Mouse (Mus musculus): ENCODE results near the gene Pecam1. TPM values are rescaled to one million over a fixed set of nuclear protein-coding genes. Genes with fewer than 3 reads are reported as not detected.

The Pecam1 gene
- total RNA-seq, 2 experiments from 2014 or later = 37.1 to 43.8 TPM

- DNase-seq = no peak
- H3K27ac ChIP-seq = no peak overlapping the region
- TF ChIP-seq CTCF (IDR thresholded peaks at IDR 0.05) = no peak
- no peak overlapping the region for H3K4me3 ChIP-seq
- intact Hi-C loops (cut with DNase I) = loop anchor here (5.0 kb wide), 1 partner anchor 41 kb away; no protein-coding TSS in a partner anchor
Measured at GRCm38 (mm10) chr11:106695917-106696316, 54.5 kb downstream of the Pecam1 start.

GRCm38 (mm10) chr11:106692890-106693289 lies 57.5 kb downstream of the Pecam1 start:
- intact Hi-C loops (cut with DNase I) = no loop called here
- no peak for DNase-seq
- H3K4me3 ChIP-seq = no peak overlapping the region
- no peak overlapping the region for H3K27ac ChIP-seq
- no peak for TF ChIP-seq CTCF (IDR thresholded peaks at IDR 0.05)

GRCm38 (mm10) chr11:106688375-106688774 lies 62.1 kb downstream of the Pecam1 start:
- intact Hi-C loops (cut with DNase I) = no loop called here
- no peak for TF ChIP-seq CTCF (IDR thresholded peaks at IDR 0.05)

GRCm38 (mm10) chr11:106687293-106687692 lies 63.1 kb downstream of the Pecam1 start:
- DNase-seq = no peak
- Histone ChIP-seq H3K4me3 (no peak overlapping the region), H3K27ac (no peak overlapping the region)
- no peak for TF ChIP-seq CTCF (IDR thresholded peaks at IDR 0.05)
- intact Hi-C loops (cut with DNase I) = no loop called here

More at GRCm38 (mm10) chr11:106688375-106688774, 62.1 kb downstream of the Pecam1 start:
- Histone ChIP-seq H3K27ac (no peak overlapping the region), H3K4me3 (no peak overlapping the region)
- DNase-seq = no peak

GRCm38 (mm10) chr11:106684027-106684426 lies 66.4 kb downstream of the Pecam1 start:
- intact Hi-C loops (cut with DNase I) = no loop called here
- Histone ChIP-seq H3K4me3 (no peak overlapping the region), H3K27ac (0 out of 2 replicates have a peak overlapping the region, but pooled peaks have one; percentile 40)
- DNase-seq = no peak
- TF ChIP-seq CTCF (IDR thresholded peaks at IDR 0.05) = no peak

- Histone ChIP-seq H3K4me3 (no peak overlapping the region), H3K27ac (peak overlapping the region; percentile 40; the same call in 1 of the 2 replicates)
- no peak for DNase-seq
- TF ChIP-seq CTCF (IDR thresholded peaks at IDR 0.05) = no peak
- intact Hi-C loops (cut with DNase I) = no loop called here
Measured at GRCm38 (mm10) chr11:106683345-106683744, 67.1 kb downstream of the Pecam1 start.

- intact Hi-C loops (cut with DNase I) = loop anchor here (2.0 kb wide), 1 partner anchor 62 kb away; no protein-coding TSS in a partner anchor
- H3K27ac ChIP-seq = no peak overlapping the region; the same call in 1 of the 2 replicates
Measured at GRCm38 (mm10) chr11:106681138-106681537, 69.3 kb downstream of the Pecam1 start.

GRCm38 (mm10) chr11:106679874-106680273 lies 70.6 kb downstream of the Pecam1 start:
- H3K4me3 ChIP-seq = peak overlapping the region; percentile 39
- DNase-seq = peak; percentile 49
- peak; percentile 64 for TF ChIP-seq CTCF (IDR thresholded peaks at IDR 0.05)
- intact Hi-C loops (cut with DNase I) = loop anchor here (2.0 kb wide), 3 partner anchors 21 to 63 kb away; no protein-coding TSS in a partner anchor
- peak overlapping the region; percentile 70 for H3K27ac ChIP-seq

More at GRCm38 (mm10) chr11:106681138-106681537, 69.3 kb downstream of the Pecam1 start:
- H3K4me3 ChIP-seq = no peak overlapping the region
- DNase-seq = no peak
- TF ChIP-seq CTCF (IDR thresholded peaks at IDR 0.05) = no peak

- peak overlapping the region; percentile 78 for H3K27ac ChIP-seq
- TF ChIP-seq CTCF (IDR thresholded peaks at IDR 0.05) = peak; percentile 43
- DNase-seq = peak; percentile 94
- H3K4me3 ChIP-seq = 0 out of 2 replicates have a peak overlapping the region, but pooled peaks have one; percentile 19
- intact Hi-C loops (cut with DNase I) = loop anchor here (2.0 kb wide), 2 partner anchors 19 to 29 kb away; no protein-coding TSS in a partner anchor
Measured at GRCm38 (mm10) chr11:106677910-106678591, 72.4 kb downstream of the Pecam1 start.

- no peak for DNase-seq
- H3K4me3 ChIP-seq = no peak overlapping the region
- intact Hi-C loops (cut with DNase I) = no loop called here
- H3K27ac ChIP-seq = peak overlapping the region; percentile 78
- no peak for TF ChIP-seq CTCF (IDR thresholded peaks at IDR 0.05)
Measured at GRCm38 (mm10) chr11:106677331-106677730, 73.1 kb downstream of the Pecam1 start.

GRCm38 (mm10) chr11:106675875-106676274 lies 74.6 kb downstream of the Pecam1 start:
- Histone ChIP-seq H3K4me3 (peak overlapping the region; percentile 32), H3K27ac (peak overlapping the region; percentile 96)
- DNase-seq = peak; percentile 21
- TF ChIP-seq CTCF (IDR thresholded peaks at IDR 0.05) = no peak
- intact Hi-C loops (cut with DNase I) = no loop called here

GRCm38 (mm10) chr11:106675201-106675726 lies 75.2 kb downstream of the Pecam1 start:
- peak; percentile 71 for DNase-seq
- peak overlapping the region; percentile 96 for H3K27ac ChIP-seq
- no peak for TF ChIP-seq CTCF (IDR thresholded peaks at IDR 0.05)
- intact Hi-C loops (cut with DNase I) = no loop called here
- H3K4me3 ChIP-seq = peak overlapping the region; percentile 64

GRCm38 (mm10) chr11:106674612-106675153 lies 75.7 kb downstream of the Pecam1 start:
- TF ChIP-seq CTCF (IDR thresholded peaks at IDR 0.05) = no peak
- Histone ChIP-seq H3K4me3 (peak overlapping the region; percentile 64), H3K27ac (peak overlapping the region; percentile 96)
- intact Hi-C loops (cut with DNase I) = no loop called here
- peak; percentile 81 for DNase-seq
